Mouse (Mus musculus) cerebral cortex, adult 2 months (tissue): ENCODE data around the gene Cldn3.

Experiments
- WGBS: fragments of 180-500 bp; shearing (Covaris S2); methylation state at CpG from one replicate; pipeline ENCODE4 v1.1.7; 2018; 5-methylcytosine and 5-hydroxymethylcytosine counted together

Gene Cldn3

DNA sequence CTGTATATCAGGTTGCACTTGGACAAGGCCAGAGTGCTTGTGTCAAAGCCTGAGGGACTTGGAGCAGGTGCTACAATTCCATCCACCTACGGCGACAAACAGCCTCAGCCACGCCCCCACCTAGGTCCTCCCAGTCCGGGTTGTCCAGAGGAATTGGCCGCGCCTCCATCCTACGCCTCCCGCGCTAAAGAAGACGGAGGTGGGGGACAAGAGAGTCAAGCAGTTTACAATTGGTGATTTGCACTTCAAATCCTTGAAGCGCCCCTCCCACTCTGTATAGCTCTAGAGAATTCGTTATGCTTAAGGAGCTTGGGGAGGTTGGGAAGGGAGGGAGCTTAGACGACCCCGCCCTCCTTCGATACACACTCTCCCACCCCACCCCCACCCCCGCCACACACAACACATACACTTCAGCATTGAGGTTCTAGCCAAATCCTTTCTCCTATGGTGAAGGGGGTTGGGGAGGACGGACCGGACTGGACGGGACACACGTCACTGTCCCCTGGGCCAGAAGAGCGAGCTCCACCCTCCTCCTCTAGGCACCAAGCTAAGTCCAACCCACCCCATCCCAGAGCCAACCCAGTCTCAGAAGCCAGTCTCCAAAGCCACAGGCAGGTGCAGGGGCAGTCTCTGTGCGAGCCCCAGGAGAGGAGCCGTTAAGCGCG is at the start of gene Cldn3:
TSS of gene Cldn3 (plus strand) at position 582 of the 665 bp plus-strand sequence.
- WGBS: 1% methylated on average over 25 of the region's 25 CpGs

DNA sequence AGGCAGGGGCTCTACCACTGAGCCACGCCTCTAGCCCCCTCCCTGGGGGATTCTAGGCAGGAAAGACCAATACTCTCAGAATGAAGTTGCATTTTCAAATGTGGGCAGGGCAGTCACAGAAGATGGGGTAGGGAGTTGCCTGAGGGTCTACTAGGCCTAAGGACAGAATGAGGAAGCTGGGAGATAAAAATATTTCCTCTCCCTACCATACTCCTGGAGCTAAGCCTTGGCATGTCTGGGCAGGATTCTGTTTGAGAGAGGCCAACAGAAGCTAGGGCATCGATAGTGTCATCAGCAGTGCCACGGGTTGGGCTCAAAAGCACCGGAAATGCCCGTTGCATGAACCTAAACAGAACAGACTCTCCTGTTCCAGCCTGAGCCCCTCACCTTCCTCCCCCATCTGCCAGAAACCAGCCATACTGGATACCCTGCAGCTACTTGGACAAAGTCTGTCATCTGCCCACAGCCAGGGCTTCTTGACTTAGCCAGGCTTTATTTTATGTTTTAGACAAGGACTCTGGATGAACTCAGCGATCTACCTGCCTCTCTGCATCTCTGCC is 49.3 kb upstream of the Cldn3 start:
- WGBS: 84% methylated on average over 6 of the region's 6 CpGs

DNA sequence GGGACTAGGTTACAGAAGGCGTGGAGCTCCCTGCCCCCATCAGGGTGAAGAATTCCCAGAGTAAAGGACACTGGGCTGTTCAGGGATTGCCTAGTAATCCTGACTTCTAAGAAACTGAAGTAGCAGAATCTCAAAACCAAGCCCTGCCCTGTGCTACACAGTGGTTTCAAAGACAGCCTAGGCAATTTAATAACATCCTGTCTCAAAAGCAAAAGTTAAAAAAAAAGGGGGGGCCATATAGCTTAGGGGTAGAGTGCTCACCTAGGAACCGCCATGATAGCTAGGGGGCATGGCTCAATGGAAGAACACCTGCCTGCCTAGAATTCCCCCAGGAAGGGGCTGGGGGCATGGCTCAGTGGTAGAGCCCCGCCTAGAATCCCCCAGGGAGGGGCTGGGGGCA is 46.9 kb upstream of the Cldn3 start:
- 81% methylated on average over 3 of the region's 3 CpGs for WGBS

DNA sequence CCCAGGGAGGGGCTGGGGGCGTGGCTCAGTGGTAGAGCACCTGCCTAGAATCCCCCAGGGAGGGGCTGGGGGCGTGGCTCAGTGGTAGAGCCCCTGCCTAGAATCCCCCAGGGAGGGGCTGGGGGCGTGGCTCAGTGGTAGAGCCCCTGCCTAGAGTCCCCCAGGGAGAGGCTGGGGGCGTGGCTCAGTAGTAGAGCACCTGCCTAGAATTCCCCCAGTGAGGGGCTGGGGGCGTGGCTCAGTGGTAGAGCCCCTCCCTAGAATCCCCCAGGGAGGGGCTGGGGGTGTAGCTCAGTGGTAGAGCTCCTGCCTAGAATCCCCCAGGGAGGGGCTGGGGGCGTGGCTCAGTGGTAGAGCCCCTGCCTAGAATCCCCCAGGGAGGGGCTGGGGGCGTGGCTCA is 46.5 kb upstream of the Cldn3 start:
- 82% methylated on average over 5 of the region's 7 CpGs for WGBS

DNA sequence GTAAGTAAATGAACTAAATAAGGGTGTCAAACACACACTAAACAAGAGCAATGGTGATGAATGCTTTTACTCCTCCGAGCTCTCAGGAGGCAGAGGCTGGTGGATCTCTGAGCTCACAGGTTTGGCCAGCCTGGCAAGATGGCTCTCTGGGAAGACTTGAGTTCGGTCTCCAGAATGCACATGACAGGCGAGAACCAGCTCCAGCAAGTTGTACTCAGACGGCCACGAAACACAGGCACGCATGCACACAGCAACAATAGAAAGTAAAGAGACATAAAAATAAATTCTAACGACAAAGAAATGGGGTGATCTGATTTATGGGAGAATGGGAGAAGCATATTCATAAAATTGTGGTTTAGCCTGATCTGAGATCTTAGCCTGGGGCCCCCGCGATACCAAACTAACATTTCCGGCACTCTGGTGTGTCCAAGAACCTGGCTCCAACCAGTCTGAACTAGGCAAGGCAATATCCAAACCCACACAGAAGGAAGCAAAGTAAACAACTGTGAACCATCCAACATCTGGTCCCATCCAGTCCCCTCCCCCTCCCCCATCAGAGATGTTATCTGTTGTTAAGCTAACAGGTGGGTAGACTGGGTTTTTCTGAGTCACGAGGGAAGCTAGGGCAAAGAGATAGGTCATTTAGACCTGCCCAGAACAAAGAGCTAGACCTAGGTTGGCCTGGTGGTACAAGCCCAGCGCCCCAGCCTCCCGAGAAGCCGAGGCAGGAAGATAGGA is 44.4 kb upstream of the Cldn3 start:
- 89% methylated on average over 14 of the region's 14 CpGs for WGBS

DNA sequence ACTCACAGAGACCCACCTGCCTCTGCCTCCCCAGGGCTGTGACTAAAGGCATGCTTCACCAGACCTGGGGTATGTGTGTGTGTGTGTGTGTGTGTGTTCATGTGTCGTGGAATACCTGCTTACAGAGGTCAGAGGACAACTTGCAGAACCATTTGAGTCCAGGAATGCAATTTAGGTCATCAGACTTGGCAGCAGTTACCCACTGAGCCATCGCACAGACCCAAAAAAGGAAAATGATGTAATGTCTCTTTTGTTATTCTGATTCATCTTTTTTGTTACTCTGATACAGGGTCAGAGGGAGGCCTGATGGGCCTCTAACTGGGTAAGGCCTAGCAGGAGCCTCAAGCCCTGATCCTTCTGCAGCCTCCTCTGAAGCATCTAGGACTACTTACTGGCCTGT is 43.3 kb upstream of the Cldn3 start:
- WGBS: 63% methylated on average over 2 of the region's 2 CpGs

DNA sequence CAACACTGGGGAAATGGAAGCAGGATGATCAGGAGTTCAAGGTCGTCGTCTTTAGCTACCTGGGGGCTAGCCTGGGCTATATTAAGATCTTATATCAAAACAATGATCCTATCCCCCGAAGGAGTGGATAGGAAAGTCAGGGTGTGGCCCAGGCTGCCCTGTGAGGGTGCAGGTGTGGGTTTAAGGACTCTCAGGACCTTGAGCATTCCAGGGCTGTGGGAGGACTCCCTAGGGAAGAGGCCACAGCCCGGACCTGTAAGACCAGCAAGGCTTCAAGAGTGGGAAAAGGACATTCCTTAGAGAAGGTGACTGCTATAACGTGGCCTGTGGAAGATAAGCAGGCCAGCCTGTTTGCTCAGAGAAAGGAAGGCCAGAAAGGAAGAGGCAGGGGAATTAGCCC is 41.8 kb upstream of the Cldn3 start:
- WGBS: 81% methylated on average over 5 of the region's 5 CpGs

DNA sequence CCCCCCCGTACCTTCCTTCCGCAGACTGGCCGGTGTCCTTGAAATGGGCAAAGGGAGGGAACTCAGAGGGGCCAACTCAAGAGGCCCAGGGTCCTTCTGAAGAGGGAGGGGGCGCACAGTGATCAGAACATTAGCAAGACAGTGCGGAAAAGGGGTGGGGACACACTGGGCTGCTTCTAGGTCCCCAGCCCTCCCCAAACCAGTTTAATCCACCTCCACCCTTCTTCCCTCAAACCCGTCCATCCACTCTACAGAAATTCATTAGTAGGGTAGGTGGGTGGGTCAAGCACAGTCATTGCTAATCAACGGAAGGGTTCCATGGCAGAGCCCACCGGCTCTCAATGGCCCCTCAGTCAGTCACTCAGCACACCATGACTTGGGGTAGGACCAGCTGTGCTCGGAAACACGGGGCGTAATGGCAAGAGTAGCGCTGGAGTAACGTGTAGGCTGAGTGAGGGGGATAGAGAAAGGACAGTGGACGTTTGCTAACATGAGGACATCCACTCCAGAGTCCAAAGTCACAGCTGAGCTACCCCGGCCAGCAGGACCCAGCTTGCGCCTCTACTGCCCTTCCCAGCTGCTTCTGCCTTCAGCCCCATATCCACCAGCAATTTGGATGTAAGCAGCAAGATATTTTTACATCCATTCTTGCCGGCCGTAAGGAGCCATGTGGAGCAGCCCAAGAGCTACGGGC is 40.6 kb upstream of the Cldn3 start:
- 55% methylated on average over 19 of the region's 19 CpGs for WGBS

DNA sequence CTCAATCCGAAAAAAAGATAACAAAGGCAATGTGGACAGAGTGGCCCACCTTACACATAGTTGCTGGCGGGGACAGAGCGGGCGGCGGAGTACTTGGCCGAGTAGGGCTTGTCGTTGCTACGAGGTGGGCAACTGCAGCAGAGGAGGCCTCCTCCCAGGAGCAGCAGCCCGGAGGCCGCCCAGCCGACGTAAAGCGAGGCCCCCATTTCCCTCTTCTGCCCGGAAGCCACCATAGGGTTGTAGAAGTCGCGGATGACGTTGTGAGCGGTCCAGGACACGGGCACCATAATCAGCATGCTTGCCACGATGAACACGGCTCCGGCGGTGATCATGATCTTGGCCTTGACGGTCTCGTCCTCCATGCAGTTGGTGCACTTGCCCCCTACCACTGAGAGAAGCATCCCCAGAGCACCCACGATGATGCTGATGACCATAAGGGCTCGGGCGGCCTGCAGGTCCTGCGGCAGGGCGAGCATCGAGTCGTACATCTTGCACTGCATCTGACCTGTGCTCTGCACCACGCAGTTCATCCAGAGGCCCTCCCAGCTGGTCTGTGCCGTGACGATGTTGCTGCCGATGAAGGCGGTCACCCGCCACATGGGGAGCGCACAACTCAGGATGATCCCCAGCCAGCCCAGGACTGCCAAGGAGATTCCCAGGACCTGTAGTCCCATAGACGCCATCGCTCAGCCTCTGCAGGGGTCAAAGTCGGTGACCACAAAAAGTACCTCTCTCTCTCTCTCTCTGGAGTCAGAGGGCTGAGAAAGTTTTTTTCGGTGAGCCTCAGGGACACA is 39.8 kb upstream of the Cldn3 start:
- WGBS: 39% methylated on average over 43 of the region's 43 CpGs

DNA sequence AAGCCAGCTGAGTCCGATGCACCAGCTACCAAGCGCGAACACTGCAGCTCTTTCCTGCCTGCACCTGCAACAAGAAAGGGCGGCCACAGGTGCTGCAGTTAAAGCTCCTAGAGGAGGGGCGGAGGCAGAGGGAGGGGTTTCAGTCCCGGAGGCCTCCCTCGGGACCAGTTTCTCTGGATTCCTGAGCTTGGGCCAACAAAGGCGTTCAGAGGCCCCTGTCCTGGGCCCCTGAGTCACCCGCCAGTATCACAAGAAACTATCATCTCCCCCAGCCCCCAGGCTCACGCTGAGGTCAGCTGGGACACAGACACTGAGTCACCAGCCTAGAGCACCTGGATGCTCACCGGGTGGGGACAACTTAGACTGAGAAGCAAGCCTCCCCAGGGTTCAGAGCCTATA is 39.2 kb upstream of the Cldn3 start, which contains the start of gene Cldn4:
TSS of gene Cldn4 (minus strand) at position 78 of the 399 bp plus-strand sequence.
- 35% methylated on average over 11 of the region's 11 CpGs for WGBS

DNA sequence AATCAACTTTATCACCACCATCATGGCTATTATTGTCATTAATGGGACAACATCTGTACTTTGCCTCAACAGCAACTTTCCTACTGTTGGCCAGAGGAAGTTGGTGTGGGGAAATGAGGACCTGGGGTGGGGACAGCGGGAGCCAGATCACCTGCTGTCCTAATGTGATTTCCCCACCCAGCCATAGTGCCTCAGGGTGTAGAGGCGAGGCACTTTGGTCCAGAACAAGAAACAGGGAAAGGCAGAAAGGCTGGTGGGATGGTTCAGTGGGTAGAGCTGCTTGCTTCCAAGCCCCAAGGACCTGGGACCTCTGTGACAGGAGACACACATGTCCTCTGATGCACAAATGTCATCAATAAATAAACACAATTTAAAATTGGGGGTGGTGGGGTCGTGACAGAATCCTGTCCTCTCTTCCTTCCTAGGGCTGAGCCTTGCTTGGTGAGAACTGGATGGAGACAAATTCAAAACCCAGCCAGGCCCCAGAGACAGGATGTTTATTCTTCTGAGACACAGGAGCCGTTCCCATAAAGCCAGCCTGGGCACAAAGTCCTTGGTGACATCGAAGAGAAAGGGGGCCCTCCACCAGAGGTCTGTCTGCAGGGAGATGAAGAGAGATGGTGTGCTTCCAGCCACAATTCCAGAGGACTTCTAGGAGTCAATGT is 38.5 kb upstream of the Cldn3 start:
- 76% methylated on average over 5 of the region's 5 CpGs for WGBS

DNA sequence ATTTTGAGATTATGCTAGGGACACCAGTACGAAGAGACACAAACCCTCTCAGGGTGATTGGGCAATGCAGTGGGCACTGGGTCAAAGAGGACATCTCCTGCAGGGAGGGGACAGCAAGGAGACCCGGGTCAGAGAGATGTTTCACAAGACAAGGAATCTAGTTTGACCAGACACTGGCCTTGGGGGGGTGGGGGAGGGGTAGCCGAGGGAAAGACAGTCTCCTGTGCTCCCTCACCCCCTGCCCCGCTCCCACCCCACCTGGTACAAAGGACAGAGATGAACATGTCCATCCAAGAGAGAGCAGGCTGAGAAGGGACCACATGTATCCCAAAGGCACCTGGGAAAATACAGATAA is 38.0 kb upstream of the Cldn3 start:
- WGBS: 63% methylated on average over 4 of the region's 4 CpGs

DNA sequence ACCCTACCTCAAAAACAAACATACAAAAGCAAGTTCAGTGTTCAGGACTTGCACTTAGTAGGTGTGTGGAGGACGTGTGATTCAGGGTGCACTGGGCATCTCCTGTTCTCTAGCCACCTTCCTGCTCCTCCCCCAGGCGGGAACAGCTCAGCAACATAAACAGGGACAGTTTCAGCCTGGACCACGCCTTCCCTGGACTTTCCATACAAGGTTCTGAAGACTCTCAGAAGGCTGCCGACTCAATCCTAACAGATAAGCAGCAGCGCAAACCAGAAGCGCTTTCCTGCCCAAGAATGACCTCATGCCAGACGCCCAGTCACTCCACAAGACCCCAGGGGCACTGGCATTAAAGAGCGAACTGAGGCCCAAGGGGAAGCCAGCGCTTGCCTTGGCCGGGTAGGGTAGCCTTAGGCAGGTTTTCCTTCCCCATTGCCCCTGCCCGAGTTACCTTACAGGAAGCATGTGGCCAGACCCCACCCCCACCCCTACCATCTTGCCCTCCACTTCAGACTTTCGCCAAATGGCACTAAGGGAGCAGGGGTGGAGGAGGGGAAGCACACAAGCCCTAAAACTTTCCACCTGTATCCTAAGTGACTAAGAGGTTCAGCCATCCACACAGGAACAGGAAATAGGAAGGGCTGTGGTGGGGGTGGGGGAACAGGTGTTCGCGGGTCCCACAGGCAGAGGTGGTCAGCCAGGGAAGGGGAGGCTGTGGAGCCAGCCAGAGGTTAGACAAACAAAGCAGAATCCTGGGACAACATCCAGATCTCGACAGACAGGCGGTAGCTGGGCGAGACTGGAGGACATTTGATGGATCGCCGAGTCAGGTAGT is 34.7 kb upstream of the Cldn3 start:
- WGBS: 51% methylated on average over 19 of the region's 19 CpGs

DNA sequence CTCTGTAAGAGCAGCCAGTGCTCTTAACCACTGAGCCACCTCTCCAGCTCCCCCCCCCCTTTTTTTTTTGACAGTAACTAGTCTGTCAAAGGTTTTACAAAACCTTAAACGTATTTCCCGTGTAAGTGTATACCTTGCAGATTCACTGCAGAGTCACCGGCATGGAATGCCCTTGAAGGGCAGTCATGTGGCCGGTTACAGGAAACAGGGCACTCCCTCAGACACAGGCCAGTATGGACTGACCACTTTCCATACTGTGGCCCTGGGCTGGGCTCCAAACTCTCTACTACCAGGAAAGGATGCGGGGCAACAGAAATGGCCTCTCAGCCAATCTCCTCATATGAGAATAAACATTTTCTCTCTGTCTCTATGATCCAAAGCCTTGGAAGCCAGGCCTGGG is 30.5 kb upstream of the Cldn3 start:
- 80% methylated on average over 5 of the region's 5 CpGs for WGBS

DNA sequence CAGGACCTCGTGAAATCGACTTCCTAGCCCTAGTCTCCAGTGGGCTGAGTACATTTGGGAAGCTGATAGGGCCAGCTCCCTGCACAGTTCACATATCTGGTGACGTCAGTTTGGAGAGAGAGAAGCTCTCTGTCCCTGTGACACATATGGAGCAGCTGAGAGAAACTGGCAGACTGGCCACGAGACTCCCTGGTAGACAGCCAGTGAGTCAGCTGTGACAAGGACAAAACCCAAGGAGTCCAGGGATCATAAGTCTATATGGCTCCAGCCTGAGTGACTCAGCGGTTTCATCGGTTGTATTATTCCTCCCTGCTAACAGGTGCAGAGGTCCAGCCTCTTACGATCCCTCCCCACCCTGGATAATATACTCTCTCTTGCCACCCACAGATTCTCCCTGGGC is 26.9 kb upstream of the Cldn3 start:
- 57% methylated on average over 7 of the region's 7 CpGs for WGBS

DNA sequence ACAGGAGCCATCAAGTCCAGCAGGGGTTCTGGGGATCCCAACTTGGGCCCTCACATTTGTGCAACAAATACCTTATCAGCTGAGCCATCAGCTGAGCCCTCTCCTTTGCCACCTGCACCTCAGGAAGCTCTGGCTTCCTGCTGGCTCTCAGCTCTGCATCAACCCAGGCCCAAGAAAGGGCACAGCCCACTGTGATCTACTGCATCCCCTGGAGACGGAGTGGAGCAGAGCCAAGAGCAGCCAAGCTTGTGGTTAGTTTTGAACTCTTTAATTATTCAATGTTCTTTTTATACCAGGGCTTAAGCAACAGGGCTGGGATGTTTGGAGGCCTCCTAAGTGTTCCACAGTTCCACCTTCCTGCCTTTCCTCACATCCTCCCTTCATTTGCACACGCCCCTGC is 25.6 kb upstream of the Cldn3 start:
- 51% methylated on average over 2 of the region's 2 CpGs for WGBS

DNA sequence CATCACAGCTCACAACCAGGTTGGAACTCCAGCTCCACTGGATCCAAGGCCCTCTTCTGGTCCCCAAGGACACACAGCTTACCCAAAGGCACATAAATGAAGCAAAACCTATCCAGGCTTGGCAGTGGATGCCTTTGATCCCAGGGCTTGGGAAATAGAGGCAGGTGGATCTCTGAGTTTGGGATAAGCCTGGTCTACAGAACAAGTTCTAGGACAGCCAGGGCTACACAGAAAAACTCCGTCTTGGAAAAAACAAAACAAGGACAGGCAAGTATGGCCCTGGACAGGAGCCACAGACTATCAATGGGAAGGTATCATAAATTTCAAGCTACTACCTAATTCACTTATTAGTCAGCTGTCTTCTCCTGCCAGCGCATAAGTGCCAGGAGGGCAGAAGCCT is 24.5 kb upstream of the Cldn3 start:
- WGBS: 97% methylated on average over 2 of the region's 2 CpGs

DNA sequence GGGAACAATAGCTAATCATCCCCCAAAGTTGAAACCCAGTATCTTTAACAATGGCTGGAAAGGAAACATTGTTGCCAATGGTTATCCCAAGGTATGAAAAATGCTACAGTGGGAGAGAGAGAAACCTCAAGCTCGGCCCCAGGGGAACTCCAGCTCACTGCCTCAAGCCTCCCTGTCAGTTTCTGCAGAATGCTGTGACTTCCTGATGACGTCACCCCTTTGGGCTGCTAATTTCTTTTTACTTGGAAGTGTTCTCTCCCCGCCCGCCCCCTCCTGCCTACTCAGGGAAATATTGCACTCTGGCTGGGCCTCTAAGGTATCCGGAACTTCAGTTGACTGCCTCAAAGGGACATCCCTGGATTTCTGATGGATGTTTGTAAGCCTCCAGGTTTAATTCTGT is 22.5 kb upstream of the Cldn3 start:
- WGBS: 39% methylated on average over 5 of the region's 5 CpGs

DNA sequence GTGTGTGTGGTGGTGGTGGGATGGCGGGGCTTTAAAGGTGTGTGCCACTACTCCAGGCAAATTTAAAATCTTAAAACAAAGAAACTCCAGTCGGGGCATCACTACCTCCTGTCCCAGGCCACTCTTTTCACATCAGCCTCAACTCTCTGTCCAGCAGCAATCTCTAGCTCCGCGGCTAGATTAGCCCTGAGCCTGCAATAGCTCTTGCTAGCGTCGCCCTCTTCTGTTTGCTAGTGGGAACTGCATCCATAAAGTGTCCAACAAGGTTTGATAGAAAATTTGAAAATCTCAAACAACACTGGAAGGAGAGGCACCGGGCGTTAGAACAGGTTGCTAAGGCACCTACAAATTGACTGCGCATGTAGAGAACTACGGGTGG is 20.6 kb upstream of the Cldn3 start:
- 8% methylated on average over 10 of the region's 10 CpGs for WGBS
